Mouse (Mus musculus) CH12.LX (cell line): ENCODE measurements around the gene Mansc4. TPM values are rescaled to one million over a fixed set of nuclear protein-coding genes. Genes with fewer than 3 reads are reported as not detected.

Experiments
- DNase-seq: peaks from one replicate; pipeline ENCODE4 v3.0.0-alpha.2; 2013; ENCODE audit errors: extremely low read depth
- H3K27ac ChIP-seq: 2 replicates; pipeline ENCODE4 v1.5.1; 2012; ENCODE audit warnings: low read depth, mild to moderate bottlenecking, control low read depth, moderate library complexity; ENCODE audit not compliant: insufficient read depth
- H3K27me3 ChIP-seq: replicated peaks from 2 replicates; pipeline ENCODE3; 2012; ENCODE audit warnings: inconsistent platforms
- H3K36me3 ChIP-seq, 2 experiments: replicated peaks in 1 of 2; 2 replicates each; pipeline versions ENCODE3 to v1.6.1; 2012; ENCODE audit warnings: inconsistent platforms in 1 of 2, low read length in 1 of 2, mild to moderate bottlenecking in 1 of 2, mixed read lengths in 1 of 2, moderate library complexity in 1 of 2; ENCODE audit not compliant: control insufficient read depth in 1 of 2, insufficient read depth in 1 of 2
- H3K4me1 ChIP-seq, 2 experiments: 2 replicates each; pipeline ENCODE4 v1.6.1; 2012; ENCODE audit warnings: inconsistent platforms in 1 of 2, moderate library complexity in 1 of 2; ENCODE audit not compliant: insufficient read depth in 2 of 2, control insufficient read depth in 1 of 2
- H3K4me2 ChIP-seq: 2 replicates; pipeline ENCODE4 v1.6.1; 2012; ENCODE audit warnings: low read depth, mild to moderate bottlenecking, control low read depth; ENCODE audit not compliant: poor library complexity, insufficient read depth, severe bottlenecking
- H3K4me3 ChIP-seq, 3 experiments: fragments of 150-350 bp in 1 of 3; sonication (generic) in 1 of 3; replicated peaks in 1 of 3; 2 replicates each; pipeline versions ENCODE3 to v1.5.1; 2011 to 2012; ENCODE audit warnings: low read depth in 2 of 3, low read length in 2 of 3, mild to moderate bottlenecking in 2 of 3, moderate library complexity in 2 of 3, control low read depth in 1 of 3, improper control_type of control experiment in 1 of 3, inconsistent platforms in 1 of 3, mixed read lengths in 1 of 3; ENCODE audit not compliant: poor library complexity in 1 of 3
- H3K79me2 ChIP-seq: replicated peaks from 2 replicates; pipeline ENCODE4 v1.6.1; 2012; ENCODE audit warnings: mild to moderate bottlenecking, moderate library complexity; ENCODE audit not compliant: control insufficient read depth, poor library complexity, insufficient read depth, severe bottlenecking; ENCODE audit errors: extremely low read depth
- H3K9ac ChIP-seq: 2 replicates; pipeline ENCODE4 v1.6.1; 2012; ENCODE audit warnings: low read depth, mild to moderate bottlenecking, control low read depth, moderate library complexity; ENCODE audit not compliant: insufficient read depth
- H3K9me3 ChIP-seq: replicated peaks from 2 replicates; pipeline ENCODE3; 2012; ENCODE audit warnings: low read length, inconsistent platforms, mixed read lengths
- CHD1 ChIP-seq: IDR thresholded peaks from 2 replicates; pipeline ENCODE4 v1.6.1; 2012; ENCODE audit warnings: low read depth, low read length, improper control_type of control experiment, inconsistent platforms
- CHD2 ChIP-seq: IDR thresholded peaks from 2 replicates; pipeline ENCODE4 v1.6.1; 2011; ENCODE audit warnings: low read length, improper control_type of control experiment
- EP300 ChIP-seq: IDR thresholded peaks from 2 replicates; pipeline ENCODE4 v1.6.1; 2011; ENCODE audit warnings: low read length, improper control_type of control experiment
- ETS1 ChIP-seq: conservative IDR thresholded peaks from 2 replicates; pipeline ENCODE4 v1.6.1; 2012; ENCODE audit warnings: low read depth, mild to moderate bottlenecking, inconsistent platforms, low read length, improper control_type of control experiment, moderate library complexity
- GABPA ChIP-seq: IDR thresholded peaks from 2 replicates; pipeline ENCODE4 v1.6.1; 2012; ENCODE audit warnings: low read depth, low read length, improper control_type of control experiment, inconsistent platforms; ENCODE audit not compliant: insufficient replicate concordance
- HCFC1 ChIP-seq: IDR thresholded peaks from 2 replicates; pipeline ENCODE4 v1.6.1; 2012; ENCODE audit warnings: low read depth, mild to moderate bottlenecking, inconsistent platforms, low read length, improper control_type of control experiment
- IRF4 ChIP-seq: IDR thresholded peaks from 2 replicates; pipeline ENCODE4 v1.6.1; 2014; ENCODE audit warnings: low read depth, mild to moderate bottlenecking, inconsistent platforms, low read length, improper control_type of control experiment
- JUND ChIP-seq: conservative IDR thresholded peaks from 2 replicates; pipeline ENCODE4 v1.6.1; 2011; ENCODE audit warnings: low read depth, low read length, improper control_type of control experiment
- MAFK ChIP-seq: IDR thresholded peaks from 2 replicates; pipeline ENCODE4 v1.6.1; 2011; ENCODE audit warnings: low read length, improper control_type of control experiment; ENCODE audit not compliant: insufficient replicate concordance
- MAX ChIP-seq: IDR thresholded peaks from 2 replicates; pipeline ENCODE4 v1.6.1; 2011; ENCODE audit warnings: low read length, improper control_type of control experiment
- MXI1 ChIP-seq: IDR thresholded peaks from 2 replicates; pipeline ENCODE4 v1.6.1; 2011; ENCODE audit warnings: mild to moderate bottlenecking, low read depth, low read length, improper control_type of control experiment
- NELFE ChIP-seq: IDR thresholded peaks from 2 replicates; pipeline ENCODE4 v1.6.1; 2011; ENCODE audit warnings: low read depth, low read length, improper control_type of control experiment
- NRF1 ChIP-seq: IDR thresholded peaks from 2 replicates; pipeline ENCODE4 v1.6.1; 2014; ENCODE audit warnings: low read depth, mild to moderate bottlenecking, inconsistent platforms, low read length, improper control_type of control experiment, moderate library complexity
- POLR2AphosphoS2 ChIP-seq: IDR thresholded peaks from 2 replicates; pipeline ENCODE4 v1.6.1; 2011; ENCODE audit warnings: low read depth, low read length, improper control_type of control experiment
- RCOR1 ChIP-seq: conservative IDR thresholded peaks from 2 replicates; pipeline ENCODE4 v1.6.1; 2012; ENCODE audit warnings: low read depth, mild to moderate bottlenecking, inconsistent platforms, low read length, improper control_type of control experiment
- TBP ChIP-seq: conservative IDR thresholded peaks from 2 replicates; pipeline ENCODE4 v1.6.1; 2011; ENCODE audit warnings: low read depth, low read length, improper control_type of control experiment
- UBTF ChIP-seq: IDR thresholded peaks from 2 replicates; pipeline ENCODE4 v1.6.1; 2012; ENCODE audit warnings: low read depth, mild to moderate bottlenecking, inconsistent platforms, low read length, improper control_type of control experiment, moderate library complexity
- USF1 ChIP-seq: IDR thresholded peaks from 2 replicates; pipeline ENCODE4 v1.6.1; 2014; ENCODE audit warnings: low read depth, mild to moderate bottlenecking, inconsistent platforms, low read length, improper control_type of control experiment
- USF2 ChIP-seq: conservative IDR thresholded peaks from 2 replicates; pipeline ENCODE4 v1.6.1; 2011; ENCODE audit warnings: low read depth, low read length, improper control_type of control experiment
- ZMIZ1 ChIP-seq: IDR thresholded peaks from 2 replicates; pipeline ENCODE4 v1.6.1; 2012; ENCODE audit warnings: low read depth, mild to moderate bottlenecking, inconsistent platforms, low read length, improper control_type of control experiment
- ZNF384 ChIP-seq: IDR thresholded peaks from 2 replicates; pipeline ENCODE4 v1.6.1; 2012; ENCODE audit warnings: low read depth, low read length, improper control_type of control experiment, inconsistent platforms
- dilution Hi-C: fragments of 300-500 bp; cut with MboI; formaldehyde crosslinking; loops from 2 replicates; pipeline ENCODE4 v1.14.3; 2020; ENCODE audit warnings: low sequenced_read_pairs; ENCODE audit not compliant: extremely low pct_unique_long_range_greater_than_20kb, extremely low pct_ligation_motif_present
- in situ Hi-C: fragments of 300-500 bp; cut with MboI; formaldehyde crosslinking; loops from 3 replicates; pipeline ENCODE4 v1.14.3; 2019; ENCODE audit warnings: low sequenced_read_pairs, low pct_ligation_motif_present, low pct_unique_long_range_greater_than_20kb, mixed read lengths
- polyA plus RNA-seq: library from polyadenylated mRNA; unstranded; fragments of >175 nt; gene quantifications from 2 replicates; pipeline ENCODE4 v1.2.1, GENCODE M21; 2012; ENCODE audit warnings: low read depth; ENCODE audit not compliant: insufficient read length
- total RNA-seq, 2 experiments: library from RNA; depleted of rRNA; stranded (reverse); fragments of 300-350 nt in 1 of 2; fragments of >200 nt in 1 of 2; gene quantifications; 2 replicates each; pipeline ENCODE4 v1.2.3; 2012 to 2014

Gene Mansc4
- total and polyA plus RNA-seq, 3 experiments, result 0.20 TPM; not detected in 2

DNA sequence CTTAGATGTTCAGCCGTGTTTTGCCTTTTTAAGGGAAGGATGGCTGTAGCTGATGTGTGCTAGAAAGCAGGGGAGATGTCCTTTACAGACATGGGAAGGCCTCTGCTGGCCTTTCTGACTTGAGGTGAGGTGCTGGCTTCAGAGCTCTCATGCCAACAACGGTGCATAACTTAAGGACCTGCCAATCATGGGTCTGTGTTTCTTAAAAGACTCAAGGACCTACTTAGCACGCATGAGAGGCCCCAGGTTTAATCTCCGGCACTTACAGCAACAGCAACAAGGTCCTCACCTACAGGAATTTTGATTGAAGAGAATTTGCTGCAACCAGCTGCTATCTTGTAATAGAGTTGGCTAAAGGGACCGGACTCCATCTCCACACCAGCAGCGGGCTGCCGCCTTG is 22.5 kb upstream of the Mansc4 start:
- Histone ChIP-seq H3K36me3 (peaks cover 60 to 76% of the 10 kb centered on the region in 2 experiments), H3K27ac (no peak overlapping the region), H3K9me3 (no peaks in the 10 kb centered on the region), H3K9ac (no peak overlapping the region)
- no peak for TF ChIP-seq ETS1
- TF ChIP-seq CHD2, result no peak
- no peak for TF ChIP-seq USF1
- TF ChIP-seq, all 38 proteins: peak for 0
- Histone ChIP-seq H3K4me3 (no peak overlapping the region), H3K27me3 (no peaks in the 10 kb centered on the region), H3K4me2 (no peak overlapping the region), H3K4me1 (no peaks in the 10 kb centered on the region), H3K79me2 (no peaks in the 10 kb centered on the region; the same call in 1 of the 2 replicates)
- in situ Hi-C loops (no loop called here), dilution Hi-C loops (no loop called here)
- no peak for DNase-seq

DNA sequence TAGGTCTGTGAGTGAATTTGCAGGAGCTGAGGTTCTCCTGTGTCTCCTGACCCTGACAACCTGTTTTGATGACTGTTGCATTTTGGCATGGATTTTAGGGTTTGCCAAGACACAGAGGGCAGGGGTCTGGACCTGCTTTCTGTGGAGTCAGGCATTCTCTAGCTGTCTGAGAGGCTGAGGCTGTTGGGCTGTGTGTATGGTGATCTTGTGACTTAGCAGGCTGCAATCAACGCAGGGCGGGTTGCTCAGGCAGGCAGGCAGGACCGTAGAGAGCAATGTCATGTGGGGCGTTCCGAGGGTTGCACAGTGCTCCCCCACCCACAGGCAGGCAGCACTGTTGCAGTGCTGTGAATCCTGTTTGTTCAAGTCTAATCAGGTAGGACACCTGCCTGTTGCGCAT is 19.9 kb upstream of the Mansc4 start:
- Histone ChIP-seq H3K4me3 (no peak overlapping the region), H3K4me2 (no peak overlapping the region), H3K9me3 (no peaks in the 10 kb centered on the region), H3K4me1 (peaks cover 0 to 8% of the 10 kb centered on the region in 2 experiments; a peak in 2 of 4 replicates), H3K79me2 (peaks cover 4% of the 10 kb centered on the region), H3K27me3 (no peaks in the 10 kb centered on the region), H3K36me3 (peaks cover 70 to 85% of the 10 kb centered on the region in 2 experiments), H3K9ac (no peak overlapping the region), H3K27ac (no peak overlapping the region)
- TF ChIP-seq UBTF (no peak), ZMIZ1 (no peak), NRF1 (no peak), GABPA (no peak), USF2 (no peak), ETS1 (no peak), MAX (no peak), NELFE (no peak), TBP (no peak), JUND (no peak), ZNF384 (no peak)
- DNase-seq, result no peak
- dilution Hi-C loops, result no loop called here
- in situ Hi-C loops, result no loop called here

DNA sequence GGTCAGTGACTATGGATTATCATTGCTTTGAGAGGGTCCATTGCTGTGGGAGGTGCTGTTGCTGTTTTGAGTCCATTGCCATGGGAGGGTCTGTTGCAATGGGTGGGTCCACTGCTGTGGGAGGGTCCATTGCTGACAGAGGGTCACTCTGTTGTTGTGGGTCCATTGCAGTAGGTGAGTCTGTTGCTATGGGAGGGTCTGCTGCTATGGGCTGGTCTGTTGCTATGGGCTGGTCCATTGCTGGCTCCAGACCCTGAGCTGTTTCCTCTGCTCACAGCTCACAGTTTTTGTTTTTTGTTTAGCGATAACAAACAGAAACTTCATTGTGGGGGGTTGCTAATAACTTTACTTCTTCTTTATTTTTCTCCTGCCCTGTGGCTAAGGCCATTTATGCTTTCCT is 18.7 kb upstream of the Mansc4 start:
- TF ChIP-seq TBP (no peak), HCFC1 (no peak), RCOR1 (no peak), NRF1 (no peak), MAFK (no peak), ZMIZ1 (no peak), POLR2AphosphoS2 (no peak), CHD1 (no peak), MXI1 (no peak), USF2 (no peak), IRF4 (no peak), EP300 (no peak), JUND (no peak)
- no peak for DNase-seq
- H3K4me1 ChIP-seq, result peaks cover 0 to 9% of the 10 kb centered on the region in 2 experiments; a peak in 2 of 4 replicates
- H3K4me3 ChIP-seq, result no peak overlapping the region
- H3K79me2 ChIP-seq, result peaks cover 4% of the 10 kb centered on the region
- no peak overlapping the region for H3K4me2 ChIP-seq
- dilution Hi-C loops (no loop called here), in situ Hi-C loops (no loop called here)
- no peaks in the 10 kb centered on the region for H3K9me3 ChIP-seq
- H3K27ac ChIP-seq, result no peak overlapping the region
- no peaks in the 10 kb centered on the region for H3K27me3 ChIP-seq
- H3K9ac ChIP-seq, result no peak overlapping the region
- peaks cover 75 to 86% of the 10 kb centered on the region in 2 experiments for H3K36me3 ChIP-seq
